10 mouse cellular contexts compared by ENCODE assay signal in genomic region chr5:65686806-65687205, GRCm38 (mm10).
"Had no signal": no experiment of that assay in that cellular context is flagged by ENCODE, and none has a peak within 500 bp of the region (broad histone marks: within the 10 kb centered on the region; RNA-seq: fewer than 3 reads in every experiment).

No protein-coding gene starts in this region.

- DNase-seq: heart, adult 18-20 months; heart, postnatal 10 days; heart, postnatal 4 days; kidney, adult 18-20 months; kidney, adult 8-10 months; kidney, postnatal 10 days; kidney, postnatal 25 days; kidney, postnatal 4 days; liver; liver, embryonic 13.5 days had no signal
